Mouse (Mus musculus): ENCODE measurements around the gene Krt86. TPM values are rescaled to one million over a fixed set of nuclear protein-coding genes. Genes with fewer than 3 reads are reported as not detected.

The Krt86 gene
- not detected for total RNA-seq (2021)

DNA sequence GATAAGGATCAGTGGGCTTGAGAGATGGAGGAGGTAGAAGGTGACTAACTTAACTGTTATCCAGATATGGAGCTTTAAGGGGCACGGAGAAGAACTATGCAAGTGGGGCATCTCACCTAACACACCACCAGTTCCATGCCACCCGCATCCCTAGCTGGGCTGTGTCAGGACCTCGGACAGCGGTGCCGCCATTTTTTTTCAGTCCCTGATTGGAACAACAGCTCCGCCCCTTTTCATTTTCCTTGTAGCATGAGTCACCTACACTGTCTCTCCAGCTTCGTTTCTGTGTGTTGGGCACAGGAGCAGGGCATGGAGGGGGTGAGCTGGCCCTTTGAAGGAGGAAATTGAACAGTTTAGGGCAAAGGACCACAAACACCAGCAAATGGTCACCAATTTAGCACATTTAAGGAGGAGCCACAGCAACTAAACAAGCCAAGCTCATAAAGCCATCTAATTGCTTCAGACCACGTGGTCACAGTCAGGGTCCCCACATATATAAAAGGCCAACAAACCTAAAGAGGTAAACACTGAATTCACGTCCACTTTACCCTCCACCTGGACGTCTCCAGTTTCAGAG lies at the start of gene Krt86:
TSS of gene Krt86 (plus strand) at position 527 of the 577 bp plus-strand sequence.
- peak in 1 of 2 experiments; percentile 14 for DNase-seq
- intact Hi-C loops (cut with DNase I): no loop called here

DNA sequence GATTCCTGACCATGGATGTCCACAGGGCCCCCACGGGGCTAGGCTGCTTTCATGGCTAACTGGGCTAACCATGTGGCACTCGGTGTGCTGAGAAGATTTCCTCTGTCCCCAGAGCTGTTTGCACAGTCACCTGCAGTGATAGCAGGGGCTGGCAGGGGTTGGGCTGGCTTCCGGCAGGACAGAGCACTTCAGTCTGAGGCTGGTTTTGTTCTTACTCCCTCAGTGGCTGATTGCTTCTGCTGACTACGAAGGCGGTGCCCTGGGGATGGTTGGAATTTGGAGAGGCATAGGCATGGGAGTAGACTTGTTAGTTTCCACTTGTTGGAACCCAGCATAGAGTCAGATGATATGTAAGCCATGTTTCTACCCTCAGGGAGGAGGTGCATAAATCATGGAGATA lies 48.4 kb upstream of the Krt86 start:
- intact Hi-C loops (cut with DNase I): no loop called here
- DNase-seq: no peak

DNA sequence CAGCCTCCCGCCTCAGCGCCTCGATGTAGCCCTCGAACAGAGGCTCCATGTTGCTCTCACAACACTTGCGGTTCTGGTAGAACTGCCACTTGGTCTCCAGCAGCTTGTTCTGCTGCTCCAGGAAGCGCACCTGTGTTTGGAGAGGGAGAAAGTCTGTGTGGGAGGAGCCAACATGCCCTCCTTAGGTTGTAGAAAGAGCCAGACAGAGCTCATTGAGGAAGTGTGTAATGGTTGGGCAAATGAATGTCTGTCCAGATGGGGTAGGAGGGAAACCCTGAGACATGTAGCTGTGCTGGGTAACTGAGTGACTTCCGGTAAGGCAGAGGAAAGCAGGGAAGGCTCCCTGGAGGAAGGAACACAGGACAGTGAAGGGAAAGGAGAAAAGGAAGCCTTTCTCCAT lies 36.7 kb upstream of the Krt86 start:
- intact Hi-C loops (cut with DNase I): no loop called here
- DNase-seq: no peak

DNA sequence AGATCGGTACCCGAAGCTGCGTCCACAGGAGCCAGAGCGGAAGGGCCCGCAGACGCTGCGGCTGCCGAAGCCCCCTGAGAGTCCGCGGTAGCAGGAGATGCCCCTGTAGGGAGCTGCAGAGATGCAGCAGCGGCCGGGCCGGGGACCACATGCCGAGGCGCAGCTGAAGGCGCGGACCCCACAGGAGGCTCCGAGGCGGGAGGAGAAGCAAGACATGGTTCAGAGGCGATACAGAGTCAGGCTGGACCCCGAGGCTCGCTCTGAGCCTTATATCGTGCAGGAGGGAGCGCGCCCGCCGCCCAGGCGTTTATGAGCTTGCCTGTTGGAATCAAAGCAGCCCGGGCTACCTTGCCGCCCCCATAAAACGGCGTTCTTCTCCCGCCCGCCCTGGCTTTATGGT lies 34.7 kb upstream of the Krt86 start, which contains the start of gene Krt87:
TSS of gene Krt87 (minus strand) at position 250 of the 400 bp plus-strand sequence.
- intact Hi-C loops (cut with DNase I): no loop called here

DNA sequence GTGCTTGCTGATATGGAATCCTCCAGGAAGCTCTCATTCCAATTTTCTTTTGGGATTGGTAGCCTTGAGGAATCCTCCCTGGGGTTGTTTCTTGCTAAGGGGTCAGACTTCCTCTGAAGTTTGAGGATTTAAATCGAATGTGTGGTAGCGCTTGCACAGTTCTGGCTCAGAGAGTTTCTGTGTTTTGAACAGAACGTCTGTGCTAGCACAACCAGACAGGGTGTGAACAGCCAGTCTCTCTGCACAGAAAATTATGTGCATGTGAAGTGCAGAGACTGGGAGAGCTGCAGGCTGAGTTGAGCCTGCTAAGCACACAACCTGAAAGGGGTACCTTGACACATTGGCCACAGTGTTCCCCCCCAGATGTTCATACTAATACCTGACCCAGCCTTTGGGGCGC lies 32.4 kb upstream of the Krt86 start:
- no peak for DNase-seq
- intact Hi-C loops (cut with DNase I): no loop called here

More for the DNA sequence above, 34.7 kb upstream of the Krt86 start, which contains the start of gene Krt87:
- no peak for DNase-seq

DNA sequence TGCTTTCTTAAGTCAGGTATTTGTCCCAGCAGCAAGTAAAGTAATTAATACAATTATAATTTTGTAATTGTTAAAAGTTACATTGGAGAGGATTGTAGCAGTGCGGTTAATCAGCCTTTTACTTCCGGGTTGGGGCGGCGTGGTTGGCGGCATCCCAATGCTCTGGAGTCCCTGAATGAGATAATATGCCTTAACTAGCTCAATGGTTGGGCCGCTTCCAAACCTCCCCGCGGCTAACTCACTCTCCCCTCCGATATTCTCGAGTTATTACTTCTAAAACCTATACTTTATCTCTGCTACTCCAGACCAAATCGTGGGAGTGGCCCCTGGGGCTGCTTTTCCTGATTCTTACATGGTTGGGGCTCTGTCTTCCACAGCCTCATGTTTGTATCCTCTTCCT lies 26.7 kb upstream of the Krt86 start:
- intact Hi-C loops (cut with DNase I): no loop called here
- peak; percentile 23 to 33 for DNase-seq

DNA sequence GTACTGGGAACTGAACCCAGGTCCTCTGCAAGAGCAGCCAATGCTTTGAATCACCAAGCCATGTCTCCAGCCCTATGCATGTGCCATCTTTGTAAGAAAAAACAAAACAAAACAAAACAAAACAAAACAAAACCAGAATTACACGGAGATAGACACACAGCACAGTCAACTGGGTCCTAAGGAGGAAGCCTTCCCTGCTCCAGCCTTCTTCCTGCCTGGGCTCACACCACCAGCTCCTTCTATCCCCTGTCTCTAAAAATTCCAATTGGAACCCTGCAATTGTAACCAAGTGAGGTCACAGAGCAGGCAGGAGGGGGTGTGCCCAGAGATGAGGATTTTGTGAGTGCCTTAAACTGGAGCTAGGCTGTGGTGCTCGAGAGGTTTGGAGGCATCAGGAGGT lies 25.8 kb upstream of the Krt86 start, which contains the start of gene Krt88:
TSS of gene Krt88 (plus strand) at position 301 of the 400 bp plus-strand sequence.
- intact Hi-C loops (cut with DNase I): no loop called here
- DNase-seq: no peak

DNA sequence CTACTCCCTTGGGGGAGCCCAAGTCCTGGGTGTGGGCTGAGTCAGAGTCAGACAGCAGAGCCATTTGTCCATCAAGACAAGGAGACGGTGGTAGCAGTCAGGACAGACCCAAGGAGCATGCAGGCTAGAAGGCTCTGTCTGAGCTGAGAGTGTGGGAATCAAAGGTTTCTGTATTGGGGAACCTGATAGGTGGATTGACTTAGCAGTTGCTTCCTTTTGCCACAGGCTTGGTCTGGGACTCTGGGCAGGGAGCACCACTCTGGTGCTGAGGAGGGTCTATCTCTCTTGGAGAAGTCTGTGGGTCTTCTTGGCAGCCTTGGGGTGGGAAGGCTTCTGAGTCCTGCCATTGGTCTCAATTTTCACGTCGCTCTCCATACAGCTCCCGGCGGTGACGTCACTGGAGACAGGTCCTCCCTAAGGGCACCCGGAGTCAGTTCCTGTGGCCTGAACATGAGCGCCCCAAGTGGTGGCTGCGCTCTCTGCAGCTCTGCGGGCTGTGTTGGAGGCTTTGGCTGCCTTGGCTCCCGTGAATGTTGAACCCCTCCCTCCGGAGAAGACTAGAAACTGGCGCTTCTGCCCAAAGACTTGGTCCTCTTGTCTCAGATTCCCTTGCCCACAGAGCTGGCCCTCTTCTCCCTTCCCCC lies 20.1 kb upstream of the Krt86 start:
- intact Hi-C loops (cut with DNase I): loop anchor here (2.0 kb wide), 1 partner anchor 112 kb away; no protein-coding TSS in a partner anchor

DNA sequence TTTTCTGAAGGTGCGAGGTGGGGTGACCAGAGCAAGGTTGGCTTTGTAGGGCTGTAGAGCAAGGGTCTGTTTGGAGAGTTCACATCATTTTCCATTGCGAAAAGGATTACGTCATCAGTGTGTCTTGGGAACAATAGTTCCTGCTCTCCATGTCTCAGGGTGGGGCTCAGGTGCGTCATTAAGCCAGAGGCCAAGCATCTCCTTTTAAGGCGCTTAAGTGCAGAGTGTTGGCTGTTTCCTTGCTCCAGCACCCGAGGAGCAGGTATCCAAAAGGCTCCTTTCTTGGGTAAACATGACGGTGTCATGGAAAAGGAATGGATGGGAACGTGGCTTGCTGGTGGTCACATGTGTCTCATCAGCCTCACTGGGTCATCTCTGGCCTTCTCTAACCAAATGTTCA lies 18.5 kb upstream of the Krt86 start:
- intact Hi-C loops (cut with DNase I): no loop called here

More for the DNA sequence above, 20.1 kb upstream of the Krt86 start:
- peak; percentile 73 to 84 for DNase-seq

DNA sequence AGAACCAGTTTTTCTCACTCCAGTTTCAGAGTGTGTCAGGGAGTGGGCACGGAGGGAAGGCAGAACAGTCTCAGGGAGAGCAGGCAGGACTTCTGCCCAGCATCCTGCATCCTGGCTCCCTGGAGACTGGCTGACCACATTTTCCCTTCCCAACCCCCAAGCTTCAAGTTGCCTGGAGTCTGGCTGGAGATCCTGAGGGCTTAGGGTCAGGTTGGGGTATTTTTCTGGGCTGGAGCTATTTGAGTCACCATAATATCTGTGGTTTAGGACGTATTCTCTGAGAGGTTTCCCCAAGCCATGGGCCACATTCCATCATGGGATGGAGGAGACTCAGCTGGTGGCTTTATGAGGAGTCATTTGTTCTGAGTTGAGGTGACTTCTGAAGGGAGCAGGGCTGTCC lies 18.0 kb upstream of the Krt86 start:
- intact Hi-C loops (cut with DNase I): no loop called here
- no peak for DNase-seq

More for the DNA sequence above, 18.5 kb upstream of the Krt86 start:
- no peak for DNase-seq

DNA sequence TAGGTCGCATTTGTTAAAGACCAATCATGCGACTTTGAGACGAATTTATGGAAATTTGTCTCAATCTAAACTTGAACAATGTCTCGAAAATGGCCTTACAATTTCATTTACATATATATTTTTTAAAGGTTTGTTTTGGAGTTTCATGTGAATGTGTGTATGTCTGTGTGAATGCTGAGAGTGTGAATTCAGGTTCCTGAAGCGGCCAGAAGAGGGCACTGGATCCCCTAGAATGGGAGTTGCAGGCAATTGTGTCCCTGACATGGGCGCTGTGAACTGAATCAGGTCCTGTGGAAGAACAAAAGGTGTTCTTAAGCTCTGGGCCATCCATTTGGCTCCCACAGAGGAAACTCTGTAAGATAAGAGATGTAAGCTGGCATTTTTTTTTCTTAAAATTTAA lies 17.4 kb upstream of the Krt86 start:
- intact Hi-C loops (cut with DNase I): no loop called here
- no peak for DNase-seq

DNA sequence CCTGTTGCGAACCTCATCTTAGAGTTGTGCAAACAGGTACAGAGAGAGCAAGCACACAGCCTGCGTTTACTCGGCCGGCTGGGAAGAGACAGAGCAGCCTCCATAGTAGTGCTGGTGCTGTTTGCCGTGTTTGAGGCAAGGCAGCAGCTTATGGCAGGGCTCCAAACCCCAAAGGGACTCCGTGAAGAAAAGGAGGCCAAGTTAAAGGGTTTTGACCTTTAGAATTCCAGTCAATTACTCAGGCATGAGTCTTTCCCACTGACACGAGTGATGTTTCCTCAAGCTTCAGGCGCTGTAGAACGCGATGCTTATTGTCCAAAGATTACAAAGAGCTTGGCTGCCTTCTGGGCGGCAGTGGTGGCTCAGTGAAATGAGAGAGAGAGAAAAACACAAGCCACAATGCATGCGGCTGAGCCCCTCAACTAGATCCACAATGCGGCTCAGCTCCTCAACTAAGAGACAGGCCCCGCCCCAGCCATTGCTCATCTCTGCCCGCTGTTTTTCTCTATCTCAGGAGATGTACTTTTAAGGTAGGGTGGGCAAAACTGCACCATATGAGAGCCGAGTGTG lies 14.8 kb upstream of the Krt86 start:
- DNase-seq: peak; percentile 12 to 14
- intact Hi-C loops (cut with DNase I): no loop called here

DNA sequence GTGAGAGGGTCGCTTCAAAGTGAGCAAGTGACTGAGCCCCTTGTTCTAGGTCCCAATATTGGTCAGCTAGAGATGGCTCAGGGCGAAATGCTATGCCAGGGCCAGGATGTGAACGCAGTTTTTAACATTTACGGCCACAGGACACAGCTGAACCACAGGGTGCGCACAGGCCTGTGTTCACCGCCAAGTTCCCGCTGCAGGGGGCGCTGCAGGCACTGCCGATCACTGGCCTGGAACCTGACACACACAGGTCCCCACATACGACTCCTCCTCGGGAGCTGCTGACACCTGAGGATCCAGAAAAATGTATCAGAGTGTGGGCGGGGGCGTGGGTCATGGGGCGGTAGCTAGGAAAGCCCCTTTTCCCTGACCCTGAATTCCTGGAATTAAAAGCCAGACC lies 14.0 kb upstream of the Krt86 start:
- intact Hi-C loops (cut with DNase I): no loop called here
- DNase-seq: no peak

DNA sequence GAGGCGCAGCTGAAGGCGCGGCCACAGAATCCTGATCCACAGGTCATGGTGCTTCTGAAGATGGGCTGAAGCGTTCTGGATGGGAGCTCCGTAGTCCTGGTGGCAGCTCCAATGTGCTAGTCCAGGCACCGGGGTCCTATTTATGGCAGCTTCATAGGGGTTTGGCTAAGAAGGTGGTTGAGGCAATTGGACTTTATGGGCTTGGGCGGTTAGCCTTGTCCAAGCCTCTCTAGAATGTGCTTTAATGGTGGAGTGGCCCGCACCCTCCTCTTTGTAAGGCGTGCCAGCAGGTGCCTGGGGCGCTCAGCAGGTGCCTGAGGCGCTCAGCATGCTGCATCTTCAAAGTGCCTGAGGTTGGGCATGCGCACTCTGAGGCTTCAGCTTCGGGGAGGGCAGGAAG lies 9.6 kb upstream of the Krt86 start, which contains the start of gene Krt81:
TSS of gene Krt81 (minus strand) at position 101 of the 400 bp plus-strand sequence.
- intact Hi-C loops (cut with DNase I): no loop called here
- no peak for DNase-seq

DNA sequence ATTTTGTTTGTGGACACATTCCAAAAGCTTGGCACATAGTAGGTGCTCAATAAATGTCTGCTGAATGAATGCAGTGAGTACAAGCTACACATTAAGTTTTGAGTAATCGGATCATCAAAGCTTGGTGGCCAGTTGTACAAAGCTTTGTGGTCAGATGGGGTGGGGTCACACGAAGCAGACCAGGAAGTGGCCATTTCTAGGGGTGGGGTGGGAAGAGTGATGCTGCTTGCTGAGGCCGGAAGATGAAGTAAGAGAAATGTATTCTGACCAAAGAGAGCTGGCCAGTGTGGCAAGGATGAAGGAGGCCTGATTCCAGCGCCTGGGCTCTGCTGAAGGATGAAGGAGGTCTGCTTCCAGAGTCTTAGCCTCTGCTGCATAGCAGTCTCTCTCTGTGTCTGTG lies 4.2 kb upstream of the Krt86 start:
- DNase-seq: no peak
- intact Hi-C loops (cut with DNase I): no loop called here

DNA sequence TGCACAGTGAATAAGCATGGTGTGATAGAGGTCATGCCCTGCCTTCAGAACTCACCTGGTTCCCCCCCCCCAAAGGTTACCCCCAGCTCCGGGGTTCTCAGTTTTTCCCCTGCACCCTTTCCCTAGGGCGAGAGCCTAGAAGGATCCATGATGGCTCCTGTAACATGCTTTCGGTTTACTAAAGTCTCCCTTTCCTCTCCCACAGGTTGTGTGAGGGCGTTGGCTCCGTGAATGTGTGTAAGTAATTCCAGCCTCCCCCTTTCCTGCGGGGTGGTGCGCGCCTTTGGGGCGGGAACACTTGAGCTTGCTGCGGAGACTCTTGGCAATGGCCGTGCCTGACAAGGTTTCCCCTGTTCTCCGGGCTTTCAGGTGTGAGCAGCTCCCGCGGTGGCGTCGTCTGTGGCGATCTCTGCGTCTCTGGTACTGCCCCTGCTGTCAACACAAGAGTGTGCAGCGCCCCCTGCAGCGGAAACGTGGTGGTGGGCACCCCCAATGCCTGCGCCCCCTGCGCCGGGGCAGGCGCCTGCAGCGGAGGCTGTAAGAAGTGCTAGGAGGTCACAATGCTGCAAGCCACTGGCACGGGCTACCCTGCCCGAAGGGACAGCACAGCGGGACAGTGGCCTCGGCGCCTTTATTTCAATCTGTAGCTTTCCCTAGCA lies 5.9 kb downstream of the Krt86 start:
- DNase-seq: peak; percentile 17 to 38
- intact Hi-C loops (cut with DNase I): no loop called here

DNA sequence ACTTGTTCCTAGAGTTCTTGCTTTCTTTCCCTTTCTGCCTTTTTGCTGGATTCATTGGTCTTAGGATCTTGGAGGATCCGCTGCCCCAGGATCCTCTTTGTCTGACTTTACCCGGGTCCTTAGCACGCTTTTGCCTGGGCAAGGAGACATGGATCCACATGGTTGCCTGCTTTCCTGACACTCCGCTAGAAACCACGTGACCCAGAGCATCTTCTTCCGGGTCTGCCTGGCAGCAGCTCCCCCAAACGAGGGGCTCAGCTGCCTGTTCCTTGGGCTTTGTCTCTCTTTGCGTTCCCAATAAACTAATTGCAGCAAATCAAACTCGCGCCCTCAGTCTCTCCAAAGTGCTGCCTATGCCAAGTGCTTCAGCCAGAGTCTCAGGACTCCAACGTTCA lies 6.4 kb downstream of the Krt86 start:
- no peak for DNase-seq
- intact Hi-C loops (cut with DNase I): no loop called here

DNA sequence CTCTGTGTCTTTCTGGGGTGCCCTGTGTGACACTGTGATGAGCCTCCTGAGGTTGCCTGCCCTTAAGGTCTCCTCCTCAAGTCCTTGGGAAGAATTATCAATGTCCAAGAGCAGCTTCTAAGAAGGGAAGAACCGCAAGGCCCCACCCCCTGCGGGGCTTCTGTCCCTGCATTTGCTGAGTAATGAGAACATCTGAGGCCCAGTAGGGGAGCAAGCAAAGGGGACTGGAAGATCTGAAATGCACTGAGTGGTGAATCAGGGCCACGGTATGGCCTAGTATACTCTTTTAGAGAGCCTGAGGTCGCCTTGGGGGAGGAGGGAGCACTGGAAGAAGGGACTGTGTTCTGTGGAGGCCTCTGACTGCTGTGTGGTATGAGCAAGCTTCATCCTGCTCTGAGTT lies 8.8 kb downstream of the Krt86 start:
- intact Hi-C loops (cut with DNase I): no loop called here
- DNase-seq: no peak

DNA sequence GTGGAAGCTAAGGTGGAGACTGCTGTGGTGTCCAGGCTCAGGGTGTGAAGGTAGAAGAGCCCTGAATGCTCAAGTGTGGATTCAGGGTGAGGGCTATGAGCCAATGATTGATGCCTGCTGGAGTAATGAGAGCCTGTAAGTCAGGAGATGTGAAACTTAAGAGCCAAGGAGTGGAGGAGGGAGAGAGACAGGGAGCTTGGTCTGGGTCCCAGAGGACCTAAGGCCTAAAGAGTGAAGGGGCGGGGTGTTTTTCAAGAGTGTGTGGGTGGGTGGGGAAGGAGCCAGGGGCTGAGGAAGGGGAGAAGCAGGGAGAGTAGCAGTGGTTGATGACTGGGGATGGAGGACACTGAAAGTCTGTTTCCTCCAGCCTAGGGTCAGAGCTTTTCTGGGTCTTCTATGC lies 10.4 kb downstream of the Krt86 start:
- intact Hi-C loops (cut with DNase I): no loop called here
- no peak for DNase-seq

DNA sequence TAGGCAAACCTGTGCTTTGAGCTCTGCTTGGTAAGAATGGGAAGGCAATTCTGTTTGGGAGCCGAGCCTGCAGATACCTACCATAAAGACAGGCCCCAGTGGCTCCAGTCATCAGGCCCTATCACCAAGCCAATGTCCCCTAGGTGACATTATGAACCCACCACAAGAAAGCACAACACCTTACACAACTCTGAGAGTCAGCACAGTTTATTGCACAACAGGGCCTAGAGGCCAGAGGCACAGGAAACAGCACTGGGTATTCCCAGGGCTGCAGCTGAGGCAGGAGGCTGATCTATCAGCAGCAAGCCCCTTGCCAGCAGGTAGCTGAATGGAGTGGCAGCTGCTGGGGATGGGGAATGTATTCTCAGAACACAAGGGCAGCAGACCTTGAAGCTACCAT lies 11.7 kb downstream of the Krt86 start:
- intact Hi-C loops (cut with DNase I): no loop called here
- no peak for DNase-seq

DNA sequence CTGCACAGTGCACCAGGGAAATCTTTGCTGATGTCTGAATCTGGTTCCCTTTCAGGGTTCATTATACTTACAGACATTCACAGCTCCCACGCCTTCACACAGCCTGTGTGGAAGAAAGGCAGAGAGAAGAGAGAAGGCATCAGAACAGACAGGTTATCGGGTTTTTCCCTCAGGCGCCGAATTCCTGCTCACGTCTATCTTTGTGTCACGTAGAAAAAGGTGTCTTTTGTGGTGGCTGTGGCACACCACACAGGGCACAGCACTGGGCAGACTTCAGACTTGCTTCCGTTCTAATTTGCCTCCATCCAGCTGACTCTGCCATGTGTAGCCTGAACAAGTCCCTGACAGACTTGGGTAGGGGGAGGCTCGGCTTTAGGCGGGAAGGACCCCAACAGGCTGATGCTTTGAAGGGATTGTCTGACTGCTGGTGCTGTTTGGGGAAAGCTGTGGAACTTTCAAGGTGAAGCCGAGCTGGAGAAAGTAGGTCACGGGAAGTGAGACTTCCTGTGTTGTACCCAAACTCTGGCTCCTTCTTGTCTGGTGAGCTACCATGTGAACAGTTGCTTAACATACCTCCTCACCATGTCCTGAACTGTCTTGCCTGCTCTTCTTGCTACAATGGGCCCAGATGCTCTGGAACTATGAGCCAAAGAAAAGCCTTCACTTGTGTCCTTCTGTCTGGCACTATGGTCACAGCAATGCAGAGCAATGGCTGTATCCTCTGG lies 12.8 kb downstream of the Krt86 start:
- no peak for DNase-seq
- intact Hi-C loops (cut with DNase I): no loop called here
